Mouse (Mus musculus): Measurements from ENCODE around the gene Lipc.

The Lipc gene

DNA sequence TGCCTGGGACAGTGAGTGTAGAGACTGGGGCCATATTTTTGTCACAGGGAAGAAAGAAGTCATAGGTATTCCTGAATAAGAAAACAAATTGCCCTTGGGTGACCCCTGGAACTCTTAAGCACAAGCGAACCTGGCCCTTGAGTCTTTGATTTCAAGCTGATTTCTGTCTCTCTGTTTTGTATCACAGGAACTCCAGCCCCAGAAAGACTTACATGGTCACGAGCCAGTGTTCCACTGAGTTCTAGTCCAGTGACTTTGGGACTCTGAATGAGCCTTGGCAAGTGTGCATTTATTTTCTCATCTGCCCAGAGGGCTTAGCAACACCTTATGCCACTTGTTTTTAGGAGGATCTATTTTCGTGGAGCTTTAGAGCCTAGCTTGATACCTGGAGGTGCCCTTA, 5.7 kb upstream of the Lipc start:
- DNase-seq (ENCODE audit: low spot score) = no peak

DNA sequence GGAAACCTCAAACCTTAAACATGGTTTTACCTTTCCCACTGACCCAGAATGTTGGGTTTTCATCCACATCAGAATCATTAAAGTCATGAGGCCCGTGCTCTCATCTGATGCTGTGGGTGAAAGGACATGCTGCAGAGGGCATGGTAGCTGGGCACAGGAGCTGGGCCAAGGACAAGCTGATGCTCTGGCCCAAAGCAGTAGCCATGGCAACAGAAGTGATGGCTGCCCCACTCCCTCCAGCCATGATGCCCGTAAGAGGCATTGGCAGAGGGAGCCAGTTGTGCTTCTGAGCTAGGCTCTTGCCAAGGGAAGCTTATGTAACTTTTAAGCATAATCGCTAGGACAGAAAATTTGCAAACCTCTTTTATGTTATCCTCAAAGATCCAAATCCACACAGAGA, 2.2 kb upstream of the Lipc start:
- DNase-seq (ENCODE audit: low spot score) = no peak

DNA sequence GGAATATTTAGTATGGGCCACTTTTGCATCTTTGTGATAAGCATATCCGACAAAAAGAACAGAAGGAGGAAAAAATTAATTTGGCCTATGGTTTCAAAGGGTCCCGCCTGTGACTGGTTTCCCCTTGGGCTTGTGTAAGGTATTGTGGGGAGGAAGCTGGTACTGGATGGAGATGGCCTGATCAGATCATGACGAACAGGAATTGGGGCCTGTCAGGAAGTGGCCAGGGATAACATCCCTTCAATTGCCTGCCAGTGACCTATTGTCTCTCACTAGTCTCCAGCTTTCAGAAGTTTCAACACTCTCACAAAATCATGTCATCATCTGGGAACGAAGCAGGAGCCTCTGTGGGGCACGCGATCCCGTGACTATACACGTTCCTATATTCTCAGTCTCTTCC, 2.7 kb downstream of the Lipc start:
- no peak for DNase-seq (ENCODE audit: low spot score)

- DNase-seq (ENCODE audit: low spot score) = no peak
Measured at GRCm38 (mm10) chr9:70947312-70947711, 4.7 kb downstream of the Lipc start.

GRCm38 (mm10) chr9:70942686-70943333, 9.2 kb downstream of the Lipc start:
- no peak for DNase-seq (ENCODE audit: low spot score)

DNA sequence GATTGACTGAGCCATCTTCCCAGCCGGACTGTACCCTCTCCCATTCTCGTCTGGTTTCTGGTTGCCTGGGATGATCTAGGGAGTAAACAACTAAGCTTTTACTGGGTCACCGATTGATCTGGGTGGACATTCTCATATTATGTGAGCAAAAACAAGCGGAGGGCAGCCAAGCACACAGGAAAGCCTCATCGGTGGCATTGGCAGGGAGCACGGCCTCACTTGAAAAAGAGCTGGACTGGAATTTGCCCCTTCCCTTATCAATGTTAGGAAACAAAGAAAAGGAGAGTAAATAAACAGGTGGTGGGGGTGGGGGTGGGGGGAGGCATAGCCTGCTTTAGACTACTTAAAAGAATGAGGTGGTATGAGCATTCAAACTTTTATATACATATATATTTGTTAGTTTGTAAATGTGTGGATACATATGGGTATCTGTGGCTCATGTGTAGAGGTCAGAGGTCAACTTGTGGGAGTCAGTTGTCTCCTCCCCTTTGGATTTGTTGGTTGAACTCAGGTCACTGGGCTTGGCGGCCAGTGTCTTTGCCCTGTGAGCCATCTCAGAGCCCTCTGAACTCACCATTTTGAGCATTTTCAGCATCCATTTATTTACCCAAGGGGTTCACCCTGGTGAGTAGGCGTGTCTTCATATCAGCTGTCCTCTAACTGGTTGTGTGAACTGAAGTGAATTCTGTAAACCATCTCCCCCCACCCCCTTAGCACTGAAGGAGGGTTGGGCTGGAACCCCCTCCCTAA, 12.1 kb downstream of the Lipc start:
- DNase-seq (ENCODE audit: low spot score) = no peak

DNA sequence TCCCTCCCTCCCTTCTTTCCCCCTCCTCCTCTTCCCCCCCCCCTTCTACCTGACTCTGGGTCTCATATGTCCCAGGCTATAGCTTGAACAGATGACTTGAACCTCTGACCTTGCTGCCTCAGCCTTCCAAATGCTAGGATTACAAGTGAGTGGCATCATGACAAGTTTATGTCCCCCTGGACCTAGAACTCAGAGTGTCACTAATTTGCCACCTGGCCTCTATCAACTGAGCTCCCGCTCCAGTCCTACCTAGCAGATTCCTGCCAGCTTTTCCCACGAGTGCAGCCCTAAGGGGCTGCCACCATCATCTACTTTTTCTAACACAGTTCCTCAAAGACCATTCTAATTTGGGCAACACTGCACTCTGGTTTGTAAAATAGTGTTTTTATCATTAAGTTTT, 13.2 kb downstream of the Lipc start:
- no peak for DNase-seq (ENCODE audit: low spot score)

DNA sequence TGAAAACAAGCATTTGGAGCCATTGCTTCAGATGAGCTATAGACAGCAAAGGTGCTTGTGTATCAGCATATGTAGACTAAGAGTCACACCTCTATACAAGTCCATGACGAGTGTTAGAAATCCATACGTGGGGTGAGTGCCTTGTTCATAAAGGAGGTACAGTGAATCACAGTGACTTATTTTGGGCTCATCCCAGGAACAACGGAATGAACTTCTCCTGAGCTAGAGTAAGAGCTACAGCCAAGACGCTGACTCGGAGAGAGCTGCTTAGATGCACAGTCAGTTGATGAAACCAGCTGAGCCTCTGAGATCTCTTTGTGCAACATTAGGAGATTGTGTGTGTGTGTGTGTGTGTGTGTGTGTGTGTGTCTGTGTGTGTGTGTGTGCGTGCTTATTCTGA, 13.9 kb downstream of the Lipc start:
- DNase-seq (ENCODE audit: low spot score) = no peak

- DNase-seq (ENCODE audit: low spot score) = no peak
Measured at GRCm38 (mm10) chr9:70934587-70935295, 17.3 kb downstream of the Lipc start.

GRCm38 (mm10) chr9:70930641-70931020, 21.4 kb downstream of the Lipc start:
- no peak for DNase-seq (ENCODE audit: low spot score)

DNA sequence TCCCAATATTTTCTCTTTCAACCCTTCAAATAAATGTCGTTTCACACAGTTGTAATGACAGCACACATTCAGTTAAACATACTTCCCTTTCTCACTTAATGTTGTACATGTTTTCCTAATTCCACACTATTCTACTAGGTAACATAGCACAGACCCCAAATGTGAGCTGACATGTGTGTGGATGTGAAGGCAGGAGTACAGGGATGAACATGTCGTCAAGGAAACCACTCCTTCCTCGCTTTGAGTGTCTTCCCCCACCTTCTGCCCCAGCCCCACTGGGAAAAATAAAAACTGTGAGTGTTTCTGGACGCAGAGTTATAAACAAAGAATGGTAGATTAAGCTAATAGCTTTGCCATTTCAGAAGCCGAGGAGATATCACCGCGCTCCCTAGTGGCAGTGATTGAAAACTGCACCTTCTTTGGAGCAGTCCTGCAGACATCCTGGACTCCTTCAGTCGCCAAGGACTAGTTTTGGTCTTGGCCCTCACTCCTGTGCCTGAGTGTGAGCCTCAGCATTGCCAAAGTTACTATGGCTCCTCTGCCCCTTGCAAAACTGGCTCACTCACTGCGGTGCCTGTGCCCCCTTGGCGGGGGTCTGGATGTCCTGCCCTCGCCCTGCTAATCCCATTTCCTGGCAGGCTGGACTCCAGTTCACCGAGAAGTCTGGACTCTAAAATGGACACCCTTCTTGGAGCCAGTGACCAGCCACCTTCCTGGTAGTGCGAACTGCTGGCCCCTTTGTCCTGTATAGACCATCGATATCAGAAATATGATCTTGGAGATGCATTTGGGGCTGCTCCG, 22.0 kb downstream of the Lipc start:
- DNase-seq (ENCODE audit: low spot score) = peak; percentile 32

- no peak for DNase-seq (ENCODE audit: low spot score)
Measured at GRCm38 (mm10) chr9:70928472-70928871, 23.6 kb downstream of the Lipc start.

GRCm38 (mm10) chr9:70927701-70928100, 24.3 kb downstream of the Lipc start:
- no peak for DNase-seq (ENCODE audit: low spot score)

GRCm38 (mm10) chr9:70926820-70927588, 25.0 kb downstream of the Lipc start:
- no peak for DNase-seq (ENCODE audit: low spot score)

DNA sequence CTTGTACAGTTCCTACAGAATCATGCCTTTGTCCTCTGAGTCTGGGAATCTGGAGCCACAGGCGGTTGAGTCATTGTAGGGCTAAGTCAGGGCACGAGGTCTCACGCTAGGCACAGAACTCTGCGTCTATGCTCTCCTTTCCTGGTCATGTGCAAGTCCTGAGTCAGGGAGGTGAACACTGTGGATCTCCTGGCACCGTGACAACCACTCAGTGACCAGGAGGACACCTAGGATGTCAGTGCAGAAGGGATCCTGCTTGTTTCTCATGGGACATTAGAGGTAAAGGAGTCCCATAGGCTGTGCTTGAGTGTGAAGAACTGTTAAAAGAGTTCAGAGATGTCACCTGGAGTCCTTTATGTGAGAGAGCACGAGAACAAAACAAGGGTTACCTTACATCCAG, 26.8 kb downstream of the Lipc start:
- DNase-seq (ENCODE audit: low spot score) = no peak

- DNase-seq (ENCODE audit: low spot score) = no peak
Measured at GRCm38 (mm10) chr9:70924763-70925162, 27.3 kb downstream of the Lipc start.

GRCm38 (mm10) chr9:70921781-70922565, 30.1 kb downstream of the Lipc start:
- peak; percentile 60 for DNase-seq (ENCODE audit: low spot score)

DNA sequence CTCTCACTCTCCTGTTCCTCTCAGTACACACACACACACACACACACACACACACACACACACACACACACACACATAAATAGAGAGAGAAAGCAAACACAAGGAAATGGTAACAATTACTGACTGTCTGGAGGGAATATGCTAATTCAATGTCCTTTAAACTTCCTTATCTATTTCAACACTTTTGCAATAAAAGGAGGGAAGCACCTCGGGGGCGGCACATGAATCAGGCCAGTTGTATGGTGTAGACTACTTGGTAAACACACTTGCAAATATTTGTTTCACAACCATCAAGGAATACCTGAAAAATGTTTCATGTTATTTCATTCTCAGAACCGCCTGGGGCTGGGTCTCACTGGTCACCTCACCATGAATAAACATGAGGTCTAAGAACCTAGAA, 30.9 kb downstream of the Lipc start:
- DNase-seq (ENCODE audit: low spot score) = no peak

DNA sequence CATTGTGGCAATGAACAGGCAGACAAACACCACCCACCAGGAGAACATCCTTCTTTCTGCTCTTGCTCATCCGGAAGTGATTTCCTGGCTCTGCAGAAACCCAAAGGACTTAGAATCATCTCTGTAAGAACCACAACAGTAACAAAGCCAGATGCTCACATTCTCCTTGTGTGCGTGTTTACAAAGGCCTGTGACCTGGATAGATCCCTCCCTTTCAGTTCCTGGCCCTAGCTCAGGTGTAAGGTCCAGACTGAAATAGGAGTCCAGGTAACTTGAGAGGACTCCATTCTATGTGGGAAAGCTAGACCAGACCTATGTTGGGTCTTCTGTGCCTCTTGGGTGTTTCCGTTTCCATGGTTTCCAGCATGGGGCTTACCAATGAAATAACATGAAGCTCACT, 32.8 kb downstream of the Lipc start:
- DNase-seq (ENCODE audit: low spot score) = no peak

GRCm38 (mm10) chr9:70916516-70916915, 35.5 kb downstream of the Lipc start:
- DNase-seq (ENCODE audit: low spot score) = no peak

DNA sequence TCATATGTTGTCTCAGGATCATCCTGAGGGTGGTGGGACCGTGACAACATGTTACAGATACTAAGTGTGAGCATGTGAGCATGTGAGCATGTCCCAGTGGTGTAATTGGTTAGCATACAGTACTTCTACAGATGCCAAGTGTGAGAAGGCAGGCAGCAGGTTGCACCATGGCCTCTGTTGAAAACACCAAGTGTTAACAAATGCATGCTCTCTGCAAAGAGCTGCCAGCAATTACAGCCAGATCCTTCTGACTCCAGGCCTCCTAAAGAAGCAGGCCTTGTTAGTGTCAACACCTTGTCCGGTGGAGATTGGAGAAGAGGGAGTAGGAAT, 36.7 kb downstream of the Lipc start:
- no peak for DNase-seq (ENCODE audit: low spot score)
